Mouse (Mus musculus) kidney, adult 10 weeks (tissue): ENCODE data around the gene Art1. TPM values are rescaled to one million over a fixed set of nuclear protein-coding genes. Genes with fewer than 3 reads are reported as not detected.

Source experiments
- polyA plus RNA-seq: library from polyadenylated mRNA; stranded (reverse); fragments of 350-450 nt; fragmentation: Illumina TruSeq; extraction: RNeasy Lipid Tissue Mini Kit (QIAGEN cat#74804); gene quantifications from one replicate; pipeline ENCODE4 v1.2.3, GENCODE M21; 2014; ENCODE audit warnings: low read depth, low replicate concordance

The Art1 gene
- not detected for polyA plus RNA-seq

DNA sequence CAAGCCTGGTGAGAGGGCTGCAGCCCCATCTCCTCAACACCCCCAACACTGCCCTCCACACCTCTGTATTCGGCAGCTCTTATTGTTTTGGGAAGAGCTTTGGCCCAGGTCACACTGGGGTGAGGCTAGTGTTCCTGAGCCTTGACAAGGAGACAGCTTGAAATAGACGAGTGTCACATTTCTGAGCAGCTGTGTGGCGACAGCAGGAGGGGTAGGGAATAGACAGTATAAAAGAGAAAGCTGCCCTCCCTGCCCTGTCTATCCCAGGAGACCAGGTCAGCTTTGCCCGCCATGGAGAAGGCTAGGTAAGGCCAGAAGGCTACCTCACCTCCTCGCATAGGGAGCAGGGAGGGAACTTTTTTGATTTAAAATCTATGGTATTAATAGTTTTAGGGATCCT, at the start of gene Art1:
TSS of gene Art1 (plus strand) at position 257 of the 400 bp plus-strand sequence.

DNA sequence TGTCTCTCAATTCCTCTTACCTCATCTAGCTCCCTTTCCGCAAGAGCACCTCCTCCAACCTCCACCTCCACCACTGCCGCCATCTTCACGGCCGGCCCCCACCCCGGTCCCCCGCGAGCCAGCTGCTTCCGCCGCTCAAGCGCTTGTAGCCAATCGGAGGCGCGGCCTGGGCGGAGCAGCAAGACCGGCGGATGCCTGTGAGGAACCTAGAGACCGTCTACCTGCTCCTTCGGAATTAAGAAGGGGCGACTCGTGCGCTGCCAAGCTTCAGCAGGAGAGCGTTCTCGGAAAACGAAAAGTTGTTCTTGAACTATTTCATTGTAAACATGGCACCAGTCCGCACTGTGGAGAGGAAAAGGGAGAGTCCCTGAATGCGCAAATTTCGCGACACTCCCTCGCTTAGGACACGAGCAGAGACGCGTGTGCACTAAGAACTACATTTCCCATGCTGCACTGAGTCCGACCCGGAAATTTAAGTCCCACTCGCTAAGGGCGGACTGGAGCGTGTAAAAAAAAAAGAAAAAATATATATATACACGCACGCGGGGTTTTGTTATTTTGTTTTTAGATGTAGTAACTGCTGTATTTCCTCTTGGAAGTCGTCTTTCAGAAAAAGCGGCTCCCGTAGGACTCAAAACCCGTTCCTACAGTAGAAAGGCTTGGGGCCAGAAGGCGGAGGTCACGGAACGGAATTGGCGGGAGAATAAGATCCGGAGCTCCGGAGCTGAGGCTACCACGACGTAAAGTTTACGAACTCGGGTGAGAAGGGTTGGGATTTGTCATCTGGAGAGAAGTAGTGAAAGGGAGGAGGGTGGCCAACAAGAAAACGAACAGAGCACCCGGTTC, 36.3 kb upstream of the Art1 start, which contains the start of the genes Rnf121, Xndc1 and Xntrpc:
TSS of gene Rnf121 (minus strand) at position 424 of the 846 bp plus-strand sequence.
TSS of gene Xndc1 (plus strand) at position 466 of the 846 bp plus-strand sequence.
TSS of gene Xntrpc (plus strand) at position 668 of the 846 bp plus-strand sequence.

DNA sequence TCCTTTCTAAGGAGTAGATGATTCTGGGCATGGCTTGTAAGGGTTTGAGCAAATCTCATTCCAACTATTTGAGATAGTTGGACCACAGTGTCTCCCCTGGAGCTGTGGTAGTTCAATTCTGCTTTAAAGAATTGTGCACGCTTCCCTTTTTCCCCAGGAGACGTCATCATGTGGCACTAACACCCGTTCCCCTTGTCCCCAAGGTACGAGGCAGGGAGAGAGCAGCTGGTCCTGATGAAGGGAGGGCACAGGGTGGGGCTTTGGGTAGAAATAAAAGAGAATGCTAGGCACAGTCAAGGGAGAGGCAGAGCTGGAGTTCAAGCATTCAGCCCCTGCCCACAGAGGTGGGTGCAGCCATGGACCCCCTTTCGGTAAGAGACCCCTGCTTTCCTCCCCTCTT, 18.7 kb upstream of the Art1 start, which contains the start of gene Trpc2:
TSS of gene Trpc2 (plus strand) at position 301 of the 400 bp plus-strand sequence.

DNA sequence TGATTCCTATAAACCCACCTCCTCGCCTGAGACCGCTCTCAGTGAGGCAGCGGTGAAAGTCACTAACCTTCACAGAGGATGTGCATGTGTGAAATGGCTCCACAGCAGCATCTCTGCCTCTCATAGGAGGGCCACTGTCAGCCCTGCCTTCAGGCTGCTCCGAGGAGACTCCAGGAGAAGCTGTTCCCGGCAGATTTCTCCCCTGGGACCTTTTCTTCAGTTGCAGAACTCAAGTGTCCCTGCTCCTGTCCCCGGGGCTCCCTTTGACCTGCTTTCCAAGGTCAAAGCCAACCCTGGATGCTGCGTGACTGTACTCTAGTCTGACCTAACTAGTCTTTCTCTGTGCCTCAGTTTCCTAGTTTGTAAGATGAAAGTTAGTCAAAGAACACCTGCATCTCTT, 7.6 kb downstream of the Art1 start, which contains the start of gene Art5:
TSS of gene Art5 (minus strand) at position 319 of the 400 bp plus-strand sequence.

DNA sequence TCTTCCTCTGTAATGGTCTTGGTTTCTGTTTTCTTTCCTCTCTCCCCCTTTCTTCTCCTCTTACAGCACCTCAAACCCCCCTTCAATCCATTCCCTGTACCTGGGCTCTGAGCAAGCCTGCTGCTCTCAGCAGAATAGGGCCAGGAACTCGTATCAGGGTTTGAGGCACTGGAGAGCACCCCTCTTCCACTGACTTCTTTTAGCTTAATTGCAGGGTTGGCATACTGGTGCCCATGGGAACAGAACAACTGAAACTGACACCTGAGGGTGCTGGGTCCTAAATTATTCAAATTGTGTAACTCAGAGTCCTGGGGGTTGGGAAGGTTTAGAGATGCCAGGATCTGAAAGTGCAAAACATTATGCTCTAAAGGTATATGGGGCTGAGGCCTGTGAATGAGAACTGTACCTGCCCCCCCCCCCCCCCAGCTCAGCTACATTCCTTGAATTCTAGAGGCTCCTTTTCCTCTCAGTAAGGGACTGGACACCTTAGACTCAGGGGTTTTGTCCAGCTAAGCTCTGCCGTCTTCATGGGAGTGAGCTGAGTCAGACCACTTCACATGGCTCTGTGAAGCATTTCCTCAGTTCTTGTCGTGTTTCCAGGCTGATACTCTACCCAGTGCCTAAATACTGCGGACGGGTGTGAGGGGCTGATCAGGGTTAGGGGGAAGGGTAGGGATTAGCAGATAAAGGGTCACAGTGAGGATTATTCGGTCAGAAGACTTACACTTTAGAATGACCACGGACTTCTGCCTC, 15.2 kb downstream of the Art1 start, which contains the start of gene Chrna10:
TSS of gene Chrna10 (minus strand) at position 250 of the 753 bp plus-strand sequence.

Other genes with a start within 250 kb of the Art1 start
- not detected for gene Folr2, start 244.5 kb upstream of the Art1 start, polyA plus RNA-seq
- gene Anapc15, start 238.0 kb upstream of the Art1 start, polyA plus RNA-seq, result 16.7 TPM
- 65.8 TPM for gene Folr1, start 231.0 kb upstream of the Art1 start, polyA plus RNA-seq
- 9.7 TPM for gene Lamtor1, start 195.8 kb upstream of the Art1 start, polyA plus RNA-seq
- gene Tomt, start 195.4 kb upstream of the Art1 start, polyA plus RNA-seq, result not detected
- gene Lrrc51, start 167.8 kb upstream of the Art1 start, polyA plus RNA-seq, result 4.3 TPM
- gene Numa1, start 167.6 kb upstream of the Art1 start, polyA plus RNA-seq, result 58.5 TPM
- 9.1 TPM for gene Il18bp, start 83.1 kb upstream of the Art1 start, polyA plus RNA-seq
- gene Rnf121, start 36.3 kb upstream of the Art1 start, polyA plus RNA-seq, result 16.5 TPM
- 9.9 TPM for gene Xndc1, start 36.2 kb upstream of the Art1 start, polyA plus RNA-seq
- gene Xntrpc, start 36.0 kb upstream of the Art1 start, polyA plus RNA-seq, result not detected
- gene Trpc2, start 18.6 kb upstream of the Art1 start, polyA plus RNA-seq, result not detected
- gene Art5, start 7.7 kb downstream of the Art1 start, polyA plus RNA-seq, result not detected
- gene Chrna10, start 15.1 kb downstream of the Art1 start, polyA plus RNA-seq, result not detected
- gene Nup98, start 108.4 kb downstream of the Art1 start, polyA plus RNA-seq, result 33.4 TPM
- gene Pgap2, start 108.5 kb downstream of the Art1 start, polyA plus RNA-seq, result 25.3 TPM
- 1.2 TPM for gene Rhog, start 154.3 kb downstream of the Art1 start, polyA plus RNA-seq
- gene Stim1, start 166.1 kb downstream of the Art1 start, polyA plus RNA-seq, result 5.1 TPM